ENCODE assay signal across 17 mouse cellular contexts in genomic region chr14:14786979-14787378, GRCm38 (mm10). TPM values are rescaled to one million over a fixed set of nuclear protein-coding genes. Genes with fewer than 3 reads are reported as not detected.
"Had no signal": no experiment of that assay in that cellular context is flagged by ENCODE, and none has a peak within 500 bp of the region (broad histone marks: within the 10 kb centered on the region; RNA-seq: fewer than 3 reads in every experiment).

No protein-coding gene starts in this region.

- H3K9ac ChIP-seq: liver, embryonic 13.5 days; liver, embryonic 15.5 days; liver, postnatal 0 days; lung, embryonic 15.5 days; midbrain, embryonic 12.5 days; neural tube, embryonic 12.5 days had no signal

- H3K9me3 ChIP-seq: liver, embryonic 13.5 days; liver, embryonic 15.5 days; lung, embryonic 15.5 days; megakaryocyte, embryonic 14.5 days; midbrain, embryonic 12.5 days; neural tube, embryonic 12.5 days had no signal

- DNase-seq: liver, embryonic 13.5 days; liver, postnatal 0 days; lung, adult 2 months; lung, postnatal 14 days; lung, postnatal 36 days; midbrain, embryonic 14.5 days; right cerebral cortex, postnatal 14 days; thymus, adult 2 months; thymus, postnatal 25 days; thymus, postnatal 4 days had no signal

- H3K27me3 ChIP-seq: liver, embryonic 13.5 days; liver, embryonic 15.5 days; lung, embryonic 15.5 days; megakaryocyte, embryonic 14.5 days; midbrain, embryonic 12.5 days; neural tube, embryonic 12.5 days had no signal

- ATAC-seq: liver, postnatal 0 days; lung, postnatal 0 days had no signal

- H3K4me2 ChIP-seq: liver, embryonic 13.5 days; liver, embryonic 15.5 days; lung, embryonic 15.5 days; midbrain, embryonic 12.5 days; neural tube, embryonic 12.5 days had no signal

- H3K4me3 ChIP-seq: liver, embryonic 13.5 days; liver, embryonic 15.5 days; lung, embryonic 15.5 days; megakaryocyte, embryonic 14.5 days; midbrain, embryonic 12.5 days; neural tube, embryonic 12.5 days had no signal

- H3K27ac ChIP-seq: liver, embryonic 13.5 days; liver, embryonic 15.5 days; lung, embryonic 15.5 days; macrophage; midbrain, embryonic 12.5 days; neural tube, embryonic 12.5 days had no signal

- H3K4me1 ChIP-seq: liver, embryonic 13.5 days; liver, embryonic 15.5 days; lung, embryonic 15.5 days; megakaryocyte, embryonic 14.5 days; midbrain, embryonic 12.5 days; neural tube, embryonic 12.5 days had no signal

RNA-seq across cellular contexts. Expression of gene Nek10, which starts 16.2 kb away (rescaled TPM):
- polyA plus RNA-seq: liver, embryonic 13.5 days; liver, postnatal 0 days; neural tube, embryonic 12.5 days had no signal
